Mouse (Mus musculus) ES-Bruce4 (cell line): ENCODE results near the gene Adamts18.

ENCODE experiments used
- CTCF ChIP-seq: IDR thresholded peaks from one replicate; pipeline ENCODE4 v1.8.1; 2011; ENCODE audit warnings: low read depth, low read length
- EP300 ChIP-seq: IDR thresholded peaks from 2 replicates; pipeline ENCODE4 v1.6.1; 2011; ENCODE audit warnings: low read depth, low read length; ENCODE audit not compliant: insufficient read depth

GRCm38 (mm10) chr8:113669924-113670323, 178.6 kb downstream of the Adamts18 start:
- TF ChIP-seq EP300, result no peak
- no peak for TF ChIP-seq CTCF
